Mouse (Mus musculus) liver, adult 2 months (tissue): ENCODE data around the gene Gm3285.

Experiments used
- CTCF ChIP-seq: fragments of 200-500 bp; IDR thresholded peaks from 2 replicates; pipeline ENCODE4 v1.5.1; 2011; ENCODE audit warnings: low read depth, low read length, control low read depth
- POLR2A ChIP-seq: fragments of 200-500 bp; IDR thresholded peaks from 2 replicates; pipeline ENCODE4 v1.6.1; 2011; ENCODE audit warnings: low read length, control low read depth; ENCODE audit not compliant: insufficient read depth; ENCODE audit errors: extremely low read depth

- TF ChIP-seq POLR2A (no peak), CTCF (peak; percentile 23; the same call in 1 of the 2 replicates)
Measured at GRCm38 (mm10) chr10:77882553-77882952, 20.8 kb downstream of the Gm3285 start.
